Mouse (Mus musculus): ENCODE results near the gene Mdh2.

The Mdh2 gene

DNA sequence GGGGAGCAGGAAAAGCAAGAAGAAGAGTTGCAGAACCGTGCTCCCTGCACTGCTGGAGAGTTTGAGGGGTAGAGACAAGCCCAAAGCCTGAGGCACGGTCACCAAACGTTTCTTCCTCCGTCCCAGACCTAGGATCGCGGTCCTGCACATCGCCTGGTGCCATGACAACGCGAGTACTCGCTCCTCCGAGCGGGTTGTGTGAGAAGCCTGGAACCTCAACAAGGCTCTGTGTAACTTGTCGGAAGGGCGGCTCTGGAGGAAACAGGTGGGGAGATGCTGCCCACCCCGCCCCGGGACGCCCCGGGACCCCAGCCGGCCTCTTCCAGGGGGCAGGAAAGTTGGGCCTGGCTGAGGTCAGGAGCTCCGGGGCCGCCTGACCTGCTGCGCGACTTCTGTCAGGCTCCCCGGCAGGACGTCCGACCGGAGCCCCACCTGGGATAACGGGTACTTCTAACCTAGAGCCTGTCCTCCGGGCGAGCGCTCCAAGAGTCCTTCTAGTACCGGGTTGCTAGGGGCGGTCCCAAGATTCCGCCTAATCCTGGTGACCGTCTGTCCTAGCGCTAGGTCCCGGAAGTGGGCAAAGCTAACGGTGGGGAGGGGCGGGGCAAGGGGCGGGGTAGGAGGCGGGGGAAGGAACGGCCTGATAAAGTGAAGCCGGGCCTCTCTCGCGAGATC, 347 bp upstream of the Mdh2 start, which contains the start of gene Styxl1:
Styxl1 (minus strand) TSS at position 590 of the 675 bp plus-strand sequence.
- no peak for DNase-seq

DNA sequence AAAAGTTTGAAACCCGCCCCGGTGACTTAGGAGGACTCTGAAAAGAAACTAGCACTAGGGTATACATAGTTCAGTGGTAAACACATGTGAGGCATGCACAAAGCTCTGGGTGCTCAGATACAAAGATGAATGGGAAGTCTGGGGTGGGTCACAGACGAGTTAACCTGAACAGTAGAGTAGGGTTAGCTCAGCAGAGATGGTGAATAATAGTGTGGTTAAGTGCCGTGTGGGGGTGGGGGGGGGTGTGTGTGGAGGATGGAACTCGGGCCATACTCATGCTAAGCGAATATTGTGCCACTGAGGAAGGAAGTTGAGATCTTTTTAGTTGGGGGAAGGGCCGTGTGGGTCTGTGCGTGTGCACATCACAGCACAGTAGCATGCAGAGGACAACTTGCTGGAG, 2.1 kb downstream of the Mdh2 start:
- no peak for DNase-seq

DNA sequence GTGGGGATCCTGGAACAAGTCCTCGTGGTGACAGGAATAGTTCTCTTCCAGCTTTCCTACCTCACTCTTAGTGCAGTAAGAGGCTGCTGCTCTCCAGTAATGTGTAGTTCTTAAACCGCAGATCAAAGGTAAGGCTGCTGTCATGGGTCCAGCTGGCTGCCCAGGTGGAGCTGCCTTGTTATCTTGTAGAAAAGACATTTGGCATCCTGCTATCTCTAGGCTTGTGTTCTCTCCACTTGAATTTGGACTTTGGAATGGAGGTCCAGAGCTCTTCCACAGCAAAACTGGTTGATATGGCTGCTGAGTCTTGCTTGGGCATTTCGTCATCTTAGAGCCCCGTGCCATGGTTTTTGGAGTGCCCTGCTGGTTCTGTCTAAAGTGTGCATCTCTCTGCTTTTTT, 4.6 kb downstream of the Mdh2 start:
- no peak for DNase-seq

DNA sequence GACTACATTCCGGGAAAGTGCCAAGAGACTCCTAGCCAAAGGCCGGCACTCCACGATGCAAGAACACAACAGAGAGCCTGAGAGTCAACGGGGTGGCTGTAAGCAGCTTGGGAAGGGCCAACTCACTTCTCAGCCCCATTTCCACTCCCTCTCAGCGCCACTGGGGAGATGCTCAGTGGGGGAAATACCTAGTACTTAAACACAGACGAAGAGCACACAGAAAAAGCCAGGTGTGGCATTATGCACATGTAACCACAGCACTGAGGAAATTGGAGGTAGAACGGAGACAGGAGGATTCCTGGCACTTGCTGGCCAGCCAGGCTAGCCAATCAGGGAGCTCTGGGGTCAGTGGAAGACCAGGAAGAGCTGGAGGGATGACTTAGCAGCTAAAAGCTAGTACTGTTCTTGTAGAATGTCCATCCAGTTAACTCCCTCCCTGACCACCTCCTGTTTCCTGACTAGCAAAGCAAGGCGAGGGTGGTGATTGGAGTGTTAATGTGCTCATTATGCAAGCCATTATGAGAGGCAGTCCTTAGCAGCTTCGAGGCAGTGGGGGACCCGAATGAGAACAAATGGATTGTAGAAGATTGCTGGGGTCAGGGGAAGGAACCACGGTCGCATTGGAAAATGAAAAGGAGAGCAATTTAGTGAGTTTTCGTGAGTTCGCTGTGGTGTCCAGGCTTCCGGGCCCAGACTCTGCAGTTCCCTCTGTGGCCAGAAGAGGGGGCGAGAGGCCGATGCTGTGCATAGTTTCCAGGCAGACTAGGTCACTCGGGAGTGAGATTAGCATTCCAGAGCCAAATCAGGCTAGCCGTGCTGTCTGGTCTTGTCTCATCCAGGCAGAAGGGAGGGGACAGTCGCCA, 15.9 kb downstream of the Mdh2 start:
- peak; percentile 90 for DNase-seq

DNA sequence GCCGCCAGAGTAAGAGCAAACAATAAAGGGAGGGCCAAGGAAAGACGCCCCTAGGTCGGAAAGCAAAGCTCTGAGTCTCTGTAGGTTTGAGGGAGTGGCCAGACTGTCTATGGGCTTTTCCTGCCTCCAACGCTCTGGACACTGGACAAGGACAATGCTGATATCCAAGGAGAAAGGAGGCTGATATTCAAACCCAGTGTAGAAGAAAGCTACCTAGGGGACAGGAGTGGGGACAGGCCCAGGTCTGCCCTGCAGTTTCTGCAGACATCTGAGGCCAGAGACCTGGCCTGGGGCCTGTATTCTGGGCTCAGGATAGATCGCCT, 16.5 kb downstream of the Mdh2 start:
- DNase-seq, result no peak

DNA sequence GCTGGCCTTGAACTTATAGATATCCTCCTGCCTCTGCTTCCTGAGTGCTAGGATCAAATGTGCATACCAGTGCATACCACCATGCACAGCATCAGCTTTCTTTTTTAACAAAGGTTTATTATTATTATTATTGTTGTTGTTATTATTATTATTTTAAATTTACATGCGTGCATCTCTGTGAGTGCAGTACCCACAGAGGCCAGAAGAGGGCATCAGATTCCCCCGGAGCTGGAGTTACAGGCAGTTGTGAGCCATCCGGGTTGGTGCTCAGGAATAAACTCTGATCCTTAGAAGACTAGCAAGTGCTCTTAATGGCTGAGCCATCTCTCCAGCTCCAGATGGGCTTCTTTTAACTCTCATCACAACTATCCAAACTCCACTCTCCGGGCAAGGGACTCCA, 21.5 kb downstream of the Mdh2 start:
- DNase-seq, result no peak

DNA sequence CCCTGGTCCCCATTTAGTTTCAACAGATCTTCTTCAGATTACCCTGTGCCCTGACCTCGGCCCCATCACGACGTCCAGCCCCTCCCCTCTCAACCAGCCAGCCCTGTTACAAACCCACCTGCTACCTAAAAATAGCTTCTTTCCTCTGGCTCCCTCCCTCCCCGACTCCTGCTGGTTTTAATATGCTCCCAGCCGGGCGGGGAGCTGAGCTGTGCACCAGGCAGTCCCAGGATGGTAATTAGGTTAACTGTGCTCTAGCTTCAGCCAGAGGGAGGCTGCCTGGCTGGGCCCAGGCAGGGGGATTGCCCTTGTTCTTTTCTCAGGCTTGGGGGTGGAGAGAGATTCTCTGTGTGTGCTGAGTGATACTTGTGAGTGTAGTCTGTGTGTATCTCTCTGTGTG, 22.6 kb downstream of the Mdh2 start:
- no peak for DNase-seq

DNA sequence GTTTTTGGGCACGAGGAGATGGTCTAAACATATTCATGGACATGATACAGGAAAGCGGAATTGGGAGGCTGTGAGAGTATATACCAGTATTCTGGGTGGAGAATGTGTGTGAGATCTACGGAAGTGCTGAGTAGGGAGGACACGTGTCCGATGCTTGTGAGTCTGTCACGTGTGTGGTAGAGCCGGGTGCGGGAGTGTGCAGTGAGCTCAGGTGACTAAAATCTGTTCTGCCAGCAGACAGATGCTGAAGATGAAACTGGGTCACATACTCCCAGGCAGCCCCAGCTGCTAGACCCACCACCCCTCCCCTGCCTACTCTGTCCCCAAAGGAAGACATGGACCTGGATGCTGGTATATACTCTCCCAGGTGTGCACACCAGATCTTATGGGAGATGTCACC, 24.4 kb downstream of the Mdh2 start:
- DNase-seq, result no peak

DNA sequence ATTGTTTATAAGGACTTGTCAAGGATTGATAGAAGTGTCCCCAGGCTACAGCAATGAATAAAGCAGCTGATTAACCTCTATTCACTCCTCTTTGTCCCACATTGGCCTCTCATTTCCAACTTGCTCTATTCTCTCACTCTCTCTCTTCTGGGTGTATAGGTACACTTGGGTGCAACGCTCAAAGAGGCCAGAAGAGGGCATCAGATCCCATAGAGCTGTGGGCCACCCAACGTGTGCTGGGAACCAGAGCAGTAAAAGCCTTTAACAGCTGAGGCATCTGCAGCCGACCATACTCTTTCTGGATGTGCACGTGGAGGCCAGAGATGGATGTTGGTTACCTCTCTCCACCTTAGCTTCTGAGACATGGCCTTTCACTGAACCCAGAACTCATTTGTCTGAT, 24.9 kb downstream of the Mdh2 start:
- DNase-seq, result no peak

DNA sequence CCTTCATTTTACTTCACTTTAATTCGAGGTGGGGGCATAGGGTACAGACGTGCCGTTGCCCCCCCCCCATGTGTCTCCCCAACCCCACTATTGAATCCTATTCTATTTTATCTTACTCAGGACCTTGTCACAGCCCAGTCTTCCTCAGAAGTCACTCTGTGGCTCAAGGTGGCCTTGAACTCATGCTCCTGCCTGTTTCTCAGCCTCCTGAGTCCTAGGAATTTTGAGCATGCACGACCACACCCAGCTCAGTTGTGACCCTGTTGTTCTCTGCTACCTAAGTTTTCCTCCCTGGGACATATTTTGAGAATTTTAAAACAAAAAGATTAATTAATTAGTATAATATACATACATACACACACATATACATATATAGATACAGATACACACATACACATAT, 25.4 kb downstream of the Mdh2 start:
- DNase-seq, result no peak

DNA sequence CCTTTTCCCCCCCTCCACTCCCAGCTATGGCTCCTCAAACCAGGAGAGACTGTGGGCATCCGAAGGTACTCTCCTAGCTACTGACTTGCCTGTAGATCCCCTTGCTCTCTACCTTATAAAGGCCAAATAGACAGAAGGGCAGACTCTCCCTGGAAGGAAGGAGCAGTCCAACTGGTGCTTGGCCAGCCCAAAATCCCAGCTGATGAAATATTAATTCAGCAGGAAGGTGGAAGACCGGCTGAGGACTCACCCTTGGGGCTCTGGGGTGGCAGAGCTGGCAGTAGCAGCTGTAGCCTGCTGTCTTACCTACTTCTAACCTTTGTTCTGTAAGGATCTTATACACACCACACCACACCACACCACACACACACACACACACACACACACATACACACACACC, 26.5 kb downstream of the Mdh2 start:
- DNase-seq, result no peak

DNA sequence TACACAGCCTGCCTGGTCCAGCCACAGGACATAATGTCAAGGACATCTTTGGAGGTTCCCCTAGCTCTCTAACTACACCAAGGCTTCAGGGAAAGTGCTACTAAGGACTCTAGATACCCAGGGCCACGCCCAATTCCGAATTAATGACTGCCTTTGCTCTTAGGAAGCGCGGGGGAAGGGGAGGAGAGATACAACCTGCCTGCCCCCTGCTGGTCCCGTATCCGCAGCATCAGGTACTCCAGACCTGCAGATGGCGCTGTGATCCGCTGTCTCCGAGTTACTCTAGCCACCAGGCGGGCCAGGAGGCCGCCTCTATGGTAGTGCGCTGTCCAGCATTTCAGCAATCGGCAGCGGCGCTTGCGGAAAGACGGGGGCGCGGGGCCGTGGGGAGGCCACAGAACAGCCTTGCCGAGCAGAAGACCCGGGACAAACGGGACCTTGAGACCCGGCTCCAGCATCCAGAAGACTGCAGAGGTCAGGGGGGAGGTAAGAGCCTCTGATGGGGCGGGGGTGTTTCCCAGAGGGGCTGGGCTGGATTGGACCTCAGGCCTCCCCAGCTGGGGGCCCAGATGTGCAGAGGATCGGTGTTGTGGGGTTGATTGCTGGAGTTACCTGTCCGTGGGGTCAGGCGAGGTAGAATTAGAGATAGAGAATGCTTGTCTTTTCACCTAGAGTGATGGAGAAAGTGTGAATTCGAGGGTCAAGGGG, 28.4 kb downstream of the Mdh2 start, which contains the start of gene Srrm3:
Srrm3 (plus strand) TSS at position 336 of the 708 bp plus-strand sequence.
- DNase-seq, result peak; percentile 91

DNA sequence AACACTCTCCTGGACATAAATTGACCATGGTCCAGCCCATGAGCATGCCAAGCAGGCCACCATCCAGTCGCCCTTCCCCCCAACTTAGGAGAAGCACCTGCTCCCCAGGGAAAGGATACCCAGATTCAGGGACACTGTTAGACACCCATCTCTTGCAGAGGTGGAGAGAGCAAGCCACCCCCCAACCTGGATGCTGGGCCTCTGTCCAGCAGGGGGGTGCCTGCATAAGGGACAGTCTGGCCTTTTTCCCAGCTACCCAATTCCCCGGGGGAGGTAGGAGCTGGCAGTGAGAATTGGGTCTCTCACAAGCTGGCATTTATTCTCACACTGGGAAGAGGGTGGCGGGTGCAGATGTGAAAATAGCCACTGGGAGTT, 29.0 kb downstream of the Mdh2 start:
- DNase-seq, result no peak

DNA sequence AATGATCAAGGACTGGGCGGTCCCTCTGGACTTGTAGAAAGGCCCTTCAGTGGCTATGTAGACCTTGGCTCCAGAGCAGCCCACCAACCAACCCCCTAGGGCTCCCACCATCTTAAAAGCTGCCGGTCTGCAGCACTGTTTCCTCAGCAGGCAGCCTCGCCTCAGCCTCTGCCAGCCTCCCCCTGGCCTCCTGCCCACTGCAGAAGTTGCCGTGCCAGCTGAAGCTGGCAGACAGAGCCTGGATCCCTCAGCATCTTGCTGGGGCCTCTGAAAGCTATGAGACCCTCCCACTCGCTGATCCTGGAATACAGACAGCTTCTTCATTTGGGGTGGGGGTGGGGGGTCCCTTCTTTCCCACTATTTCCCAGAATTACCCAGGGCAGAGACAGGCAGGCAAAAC, 34.7 kb downstream of the Mdh2 start:
- DNase-seq, result no peak

DNA sequence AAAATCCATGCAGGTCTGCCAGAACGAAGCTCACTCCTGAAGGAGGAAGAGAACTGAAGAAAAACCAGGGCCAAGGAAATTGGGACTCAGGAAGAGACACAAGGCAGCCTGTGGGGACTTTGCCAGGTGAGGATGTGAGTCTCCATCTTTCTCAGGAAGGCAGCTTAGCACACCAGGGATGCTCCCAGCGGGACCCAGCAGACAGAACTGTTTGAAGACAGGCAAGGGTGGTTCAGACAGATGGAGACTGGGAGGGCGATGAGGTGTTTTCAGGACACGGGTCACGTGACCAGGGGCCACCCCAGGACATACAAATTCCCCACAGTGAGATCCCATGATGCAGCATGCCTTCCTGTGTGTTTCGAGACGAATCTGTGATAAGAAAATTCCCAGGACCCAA, 40.2 kb downstream of the Mdh2 start:
- DNase-seq, result no peak

DNA sequence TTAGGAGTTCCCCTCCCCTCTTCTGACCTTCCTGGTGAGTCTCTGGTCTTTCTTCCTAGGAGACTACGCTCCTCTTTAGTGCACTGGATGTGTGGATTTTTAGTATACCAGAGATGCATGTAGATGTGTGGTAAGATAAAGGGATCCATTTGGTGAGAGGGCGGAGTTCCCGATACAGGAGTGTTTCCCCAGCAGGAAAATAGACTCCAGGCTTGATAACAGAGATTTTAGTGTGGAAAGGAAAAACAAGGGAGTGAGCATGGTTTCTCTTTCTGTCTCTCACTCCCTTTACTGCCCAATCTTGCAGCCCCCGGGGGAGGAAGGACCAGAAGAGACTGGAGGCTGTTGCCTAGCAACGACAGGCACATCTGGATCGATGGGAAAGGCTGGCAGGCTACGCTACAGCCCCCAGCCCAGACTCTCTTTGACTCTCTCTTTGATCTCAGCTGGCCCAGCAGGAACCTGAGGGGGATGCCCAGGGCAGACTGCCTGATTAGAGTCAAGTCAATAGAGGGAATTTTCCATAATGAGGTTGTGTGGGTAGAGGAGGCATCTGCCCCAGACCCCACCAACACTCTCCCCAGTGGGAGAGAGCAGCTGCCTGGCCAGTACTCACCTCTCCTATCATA, 44.1 kb downstream of the Mdh2 start:
- DNase-seq, result no peak

DNA sequence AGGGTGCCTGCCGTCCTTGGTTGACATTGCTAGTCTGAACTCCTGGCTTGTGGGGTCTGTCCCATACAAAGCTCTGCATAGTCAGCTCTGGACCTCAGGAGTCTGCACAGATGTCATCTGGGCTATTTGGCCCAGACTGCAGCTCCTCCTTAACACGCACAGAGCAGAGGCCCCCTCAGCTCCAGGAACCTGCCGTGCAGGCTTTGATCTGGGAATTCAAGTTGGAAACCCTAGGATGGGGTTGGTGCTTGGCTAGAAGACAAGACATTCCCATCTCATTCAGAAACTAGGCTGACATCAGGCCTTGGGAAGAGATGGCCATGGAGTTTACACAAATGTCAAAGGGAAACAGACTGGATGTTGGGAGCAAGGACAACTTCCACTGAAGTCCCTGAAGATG, 46.2 kb downstream of the Mdh2 start:
- DNase-seq, result no peak

DNA sequence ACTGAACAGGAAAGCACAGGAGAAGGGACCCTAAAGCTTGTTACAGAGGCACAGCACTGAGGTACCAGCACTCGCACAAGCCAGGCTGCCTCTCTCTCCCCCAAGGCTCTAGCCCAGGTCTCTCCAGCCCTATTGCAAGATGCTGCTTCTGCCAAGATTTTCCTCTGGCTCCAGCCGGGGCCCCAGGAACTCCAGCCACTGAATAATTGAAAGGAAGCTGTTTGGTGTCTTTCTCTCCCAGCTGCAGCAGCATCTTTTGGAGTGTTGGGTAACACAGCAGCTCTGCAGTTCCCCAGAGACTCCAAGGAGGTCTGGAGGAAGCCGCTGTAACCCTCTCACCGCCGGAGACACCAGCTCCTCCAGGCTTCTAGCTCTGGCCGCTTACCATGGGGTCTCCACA, 47.9 kb downstream of the Mdh2 start:
- DNase-seq, result no peak

DNA sequence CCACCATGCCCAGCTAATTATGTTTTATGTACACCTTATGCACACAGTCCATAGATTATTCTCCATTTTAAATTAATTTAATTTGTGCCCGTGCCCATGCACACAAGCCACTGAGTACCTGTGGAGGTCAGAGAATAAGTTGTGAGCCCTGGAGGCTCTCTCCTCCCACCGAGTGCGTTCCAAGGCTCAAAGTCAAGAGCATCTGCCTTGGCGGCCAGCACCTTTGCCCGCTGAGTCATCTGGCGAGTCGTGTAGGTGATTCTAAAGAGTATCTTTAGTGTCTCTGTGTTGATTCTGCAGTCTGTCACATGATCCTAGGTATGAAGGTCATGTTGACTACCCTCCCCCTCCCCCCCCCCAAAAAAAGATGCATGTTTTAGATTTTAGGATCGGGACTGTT, 51.1 kb downstream of the Mdh2 start:
- peak; percentile 53 for DNase-seq

DNA sequence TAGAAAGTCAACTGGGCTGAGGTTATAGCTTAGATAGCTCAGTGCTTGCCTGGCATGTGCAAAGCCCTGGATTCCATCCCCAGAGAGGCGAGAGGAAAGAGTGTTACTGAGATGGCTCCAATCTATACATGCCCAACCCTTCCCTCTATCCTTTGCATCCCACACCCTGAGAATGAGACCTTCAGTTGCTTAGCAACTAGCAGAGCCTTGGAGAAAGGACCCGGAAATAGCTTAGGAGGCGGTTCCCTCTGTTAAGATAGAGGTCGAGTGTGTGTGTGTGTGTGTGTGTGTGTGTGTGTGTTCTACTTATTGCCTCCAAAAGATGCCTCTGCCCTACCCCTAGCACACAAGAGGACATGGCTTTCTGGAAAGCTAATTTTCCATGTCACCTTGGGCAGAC, 54.4 kb downstream of the Mdh2 start:
- no peak for DNase-seq

DNA sequence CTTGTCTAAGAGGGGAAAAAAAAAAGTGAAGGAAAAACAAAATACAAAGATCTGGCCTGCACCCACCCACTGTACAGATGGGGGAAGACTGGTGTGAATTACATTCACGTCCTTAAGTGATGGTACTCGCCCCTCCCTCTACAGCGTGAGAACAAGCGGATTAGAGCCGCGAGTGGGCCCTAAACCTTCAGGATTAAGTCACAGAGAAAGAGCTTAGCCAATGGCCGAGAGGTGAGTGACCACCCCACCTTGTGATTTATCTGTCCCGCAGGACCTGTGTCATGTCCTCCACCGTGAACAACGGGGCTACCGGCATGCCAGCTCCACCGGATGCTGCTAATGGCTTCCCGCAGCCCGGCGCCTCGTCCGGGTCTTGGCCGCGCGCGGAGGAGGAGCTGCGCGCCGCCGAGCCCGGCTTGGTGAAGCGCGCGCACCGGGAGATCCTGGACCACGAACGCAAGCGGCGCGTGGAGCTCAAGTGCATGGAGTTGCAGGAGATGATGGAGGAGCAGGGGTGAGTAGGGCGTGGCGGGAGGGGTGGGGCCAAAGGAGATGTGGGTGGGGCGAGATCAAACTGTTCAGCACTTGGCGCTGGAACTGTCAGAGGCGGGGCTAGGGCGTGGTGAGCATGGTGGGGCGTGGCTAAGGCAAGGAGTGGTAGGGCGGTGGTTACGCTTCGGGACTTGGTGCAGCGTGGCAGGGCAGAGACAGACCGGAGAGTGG, 56.6 kb downstream of the Mdh2 start:
- peak; percentile 56 for DNase-seq

DNA sequence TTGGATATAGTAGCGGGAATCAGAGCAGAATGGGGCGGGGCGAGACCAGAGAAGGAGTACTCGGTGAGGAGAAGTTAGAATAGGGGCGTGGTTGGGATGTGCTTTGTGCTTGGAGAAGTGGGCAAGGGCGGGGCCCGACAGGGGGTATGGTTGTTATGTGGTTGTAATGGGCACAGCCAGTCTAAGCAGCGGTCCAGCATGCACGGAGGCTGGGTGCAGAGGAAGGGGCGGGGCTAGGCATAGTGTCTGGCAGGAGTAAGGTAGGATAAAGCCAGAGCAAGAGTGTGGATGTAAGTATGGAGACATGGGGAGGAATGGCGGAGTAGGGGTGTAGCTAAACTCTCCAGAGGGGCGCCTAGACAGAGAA, 57.2 kb downstream of the Mdh2 start:
- no peak for DNase-seq

DNA sequence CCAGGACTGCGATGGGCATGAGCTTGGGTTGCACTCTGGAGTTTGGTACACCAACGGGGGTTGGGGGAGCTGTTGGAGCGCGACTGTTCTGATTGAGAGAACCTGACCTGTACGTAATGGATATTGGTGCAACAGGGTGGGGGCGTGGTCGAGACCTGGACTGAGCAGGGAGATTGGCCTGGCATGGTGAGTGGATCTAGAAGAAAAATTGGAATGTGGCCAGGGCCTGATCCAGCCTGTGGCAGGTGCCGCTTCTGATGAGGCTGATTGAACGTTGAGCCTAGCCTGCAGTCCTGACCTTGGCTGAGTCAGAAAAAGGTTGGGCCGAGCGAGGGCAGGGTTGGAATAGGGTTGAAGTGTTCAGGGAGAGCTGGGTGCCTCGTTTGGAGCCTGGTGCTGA, 57.7 kb downstream of the Mdh2 start:
- DNase-seq, result peak; percentile 41

All from kidney, adult 9 months (tissue).